Mouse (Mus musculus) ES-E14 (cell line): ENCODE measurements around the gene Meltf.

Experiments used
- ZC3H11A ChIP-seq: IDR thresholded peaks from 2 replicates; pipeline ENCODE4 v1.6.1; 2012; ENCODE audit warnings: low read depth, mild to moderate bottlenecking, inconsistent platforms, low read length, borderline replicate concordance
- ZNF384 ChIP-seq: IDR thresholded peaks from 2 replicates; pipeline ENCODE4 v1.6.1; 2012; ENCODE audit warnings: low read depth, low read length, inconsistent platforms

- no peak for TF ChIP-seq ZNF384
- no peak for TF ChIP-seq ZC3H11A
These were observed 11.7 kb upstream of the Meltf start for GRCm38 (mm10) chr16:31866911-31867310.
